Mouse (Mus musculus): ENCODE results near the gene Wdr93.

DNA sequence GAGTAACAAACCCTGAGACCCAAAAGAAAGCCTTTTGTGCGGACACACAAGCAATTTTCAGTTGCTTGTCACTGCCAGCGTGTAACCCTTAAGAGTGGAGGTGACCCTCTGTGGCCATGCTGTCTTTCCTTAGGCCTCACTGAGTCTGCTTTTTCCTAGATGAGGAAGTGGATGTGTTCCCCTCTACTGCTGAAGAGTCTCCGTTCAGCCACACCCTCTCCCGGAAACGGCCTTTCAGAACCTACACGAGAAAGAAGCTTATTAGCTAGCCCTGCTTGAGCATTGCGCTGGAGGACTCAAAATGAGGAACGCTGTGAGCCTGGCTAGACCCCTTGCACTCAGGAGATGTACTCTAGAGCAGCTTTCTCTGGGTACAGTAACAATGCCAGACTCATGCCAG is 46.5 kb upstream of the Wdr93 start:
- TF ChIP-seq CTCF (IDR thresholded peaks at IDR 0.05; ENCODE audit: low read depth), result no peak
- no peak for TF ChIP-seq EP300 (IDR thresholded peaks at IDR 0.05; ENCODE audit: low read depth)
